Mouse (Mus musculus) megakaryocyte-erythroid progenitor cell, adult 5-6 weeks (primary cell): ENCODE results near the gene Casq2. TPM values are rescaled to one million over a fixed set of nuclear protein-coding genes. Genes with fewer than 3 reads are reported as not detected.

ENCODE experiments used
- ATAC-seq: replicated peaks from 2 replicates; pipeline ENCODE4 v1.8.0; 2016; ENCODE audit warnings: mild to moderate bottlenecking, inconsistent platforms; ENCODE audit not compliant: severe bottlenecking, poor library complexity, low FRiP score, low TSS enrichment
- total RNA-seq, 2 experiments: library from RNA; stranded (forward) in 1 of 2; stranded (reverse) in 1 of 2; fragments of 200-1000, 215-1000 nt in 1 of 2; fragments of >200 nt in 1 of 2; fragmentation: Nextera tagmentation in 1 of 2; gene quantifications; 2 replicates each; pipeline ENCODE4 v1.2.3; 2014 to 2017

Casq2 gene
- total RNA-seq (2014; fragmentation: Nextera tagmentation) (not detected in 2 replicates), total RNA-seq (2017) (not detected in 2 replicates)

- no peak for ATAC-seq
Observed at GRCm38 (mm10) chr3:102086283-102086682, at the start of gene Casq2. TSS of gene Casq2 (plus strand) at chr3:102086415.

GRCm38 (mm10) chr3:102037806-102038205 lies 48.4 kb upstream of the Casq2 start:
- no peak for ATAC-seq

DNA sequence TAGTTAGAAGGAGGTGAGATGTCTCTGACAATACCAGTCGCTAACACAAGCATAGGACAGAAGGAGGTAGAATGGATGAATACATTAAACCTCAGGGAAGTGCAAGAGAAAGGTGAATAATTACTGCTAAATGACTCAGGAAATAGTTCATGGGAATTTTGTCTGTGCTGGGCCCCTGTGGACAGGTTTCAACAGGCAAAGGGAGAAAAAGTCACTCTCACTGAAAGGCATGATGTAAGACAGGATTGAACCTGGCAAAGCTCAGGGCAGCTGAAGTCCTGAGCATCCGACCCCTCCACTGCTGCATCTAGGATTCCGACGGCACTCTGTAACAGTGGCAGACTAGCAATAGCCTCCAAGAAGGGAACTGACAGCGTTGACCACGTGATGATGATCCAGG lies 47.6 kb upstream of the Casq2 start:
- ATAC-seq: no peak

DNA sequence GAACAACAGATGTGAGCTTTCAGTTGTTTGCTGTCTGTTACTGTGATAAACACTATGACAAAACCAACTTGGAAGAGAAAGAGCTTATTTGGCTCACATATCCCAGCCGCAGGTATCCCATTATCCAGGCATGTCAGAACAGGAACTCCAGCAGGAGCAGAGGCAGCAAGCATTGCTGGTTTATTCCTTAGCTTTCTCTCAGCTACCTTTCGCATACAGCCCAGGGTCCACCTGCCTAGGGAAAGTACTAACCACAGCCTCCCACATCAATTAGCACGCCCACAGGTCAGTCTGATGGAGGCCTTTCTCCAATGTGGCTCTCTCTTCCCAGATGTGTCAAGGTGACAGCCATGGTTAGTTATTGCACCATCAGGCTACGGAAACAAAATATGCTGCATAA lies 44.6 kb upstream of the Casq2 start:
- no peak for ATAC-seq

DNA sequence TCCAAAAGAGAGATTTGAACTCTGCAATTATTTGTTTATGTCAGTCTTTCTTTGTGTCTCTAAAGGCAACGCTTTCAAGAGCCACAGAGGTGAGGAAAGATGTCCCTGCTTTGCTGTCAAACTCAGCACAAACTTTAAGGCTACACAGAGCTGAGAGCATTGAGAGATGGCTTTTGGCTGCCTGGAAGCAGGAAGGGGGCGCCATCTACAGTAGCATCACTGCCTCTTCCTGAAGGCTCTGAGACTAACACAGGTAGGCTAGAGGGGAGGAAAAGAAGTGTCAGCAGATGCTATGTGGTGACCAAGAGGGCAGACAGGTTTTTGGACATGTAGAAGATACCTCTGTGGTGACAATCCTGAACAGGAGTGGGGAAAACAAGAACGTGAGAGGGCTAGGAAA lies 41.1 kb upstream of the Casq2 start:
- ATAC-seq: no peak

DNA sequence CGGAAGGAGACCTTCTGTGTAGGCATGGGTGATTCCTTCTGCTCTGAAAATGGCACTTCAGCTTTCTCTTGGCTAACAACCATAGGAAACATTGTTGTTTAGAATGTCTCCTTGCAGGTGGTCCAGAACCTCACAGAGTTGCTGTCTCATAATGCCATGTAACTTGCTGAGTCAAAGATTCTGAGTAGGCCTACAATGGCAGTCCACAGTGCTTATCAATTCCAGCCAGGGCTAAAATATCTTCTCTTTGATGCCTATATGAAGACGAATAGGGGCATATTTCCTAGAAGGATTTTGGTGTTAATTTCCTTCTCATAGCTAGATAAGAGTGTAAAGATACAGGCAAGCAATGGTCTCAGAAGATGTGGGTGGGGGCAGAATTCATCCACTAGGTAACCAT lies 38.7 kb upstream of the Casq2 start:
- ATAC-seq: no peak

DNA sequence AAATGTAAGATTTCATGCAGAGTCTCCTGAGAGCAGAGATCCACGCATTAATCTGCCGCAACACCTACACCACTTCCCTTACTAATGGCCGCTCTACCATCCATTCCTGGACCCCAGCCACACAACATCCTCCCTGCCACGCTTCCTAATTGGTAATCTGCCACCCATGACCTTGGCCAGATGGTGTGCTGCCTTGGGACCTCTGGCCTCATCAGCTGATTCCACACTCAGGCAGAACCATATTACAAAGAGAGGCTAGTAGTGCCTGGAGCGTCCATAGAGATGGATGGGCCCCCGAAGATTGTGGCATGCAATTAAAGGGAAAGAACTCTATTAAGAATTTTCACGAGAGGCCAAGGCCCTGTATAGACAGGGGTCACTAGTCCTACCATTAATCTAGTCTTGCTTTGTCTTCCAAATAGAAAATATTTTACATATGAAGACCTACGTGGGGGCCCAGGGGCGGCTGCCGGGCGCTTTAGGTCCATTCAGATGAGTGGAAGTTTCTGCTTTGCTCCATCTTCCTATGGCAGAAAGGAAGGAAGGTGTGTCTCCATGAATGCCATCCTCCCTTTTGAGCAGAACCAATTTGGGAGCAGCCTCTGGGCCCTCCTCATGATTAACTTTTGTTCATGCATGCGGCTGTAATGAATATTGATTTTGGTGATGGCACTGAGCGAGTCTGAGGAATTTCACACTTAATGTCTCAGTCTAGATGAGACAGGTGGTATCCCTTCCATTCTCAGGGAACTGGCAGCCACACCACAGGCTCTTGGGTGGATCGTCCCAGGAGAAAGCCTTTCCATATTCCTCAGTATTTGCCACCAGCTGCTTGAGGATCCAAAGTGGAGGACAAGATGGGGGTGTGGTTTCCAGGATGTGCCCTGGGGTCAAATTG lies 36.8 kb upstream of the Casq2 start:
- ATAC-seq: no peak

- ATAC-seq: no peak
Observed at GRCm38 (mm10) chr3:102052036-102052435, 34.2 kb upstream of the Casq2 start.

DNA sequence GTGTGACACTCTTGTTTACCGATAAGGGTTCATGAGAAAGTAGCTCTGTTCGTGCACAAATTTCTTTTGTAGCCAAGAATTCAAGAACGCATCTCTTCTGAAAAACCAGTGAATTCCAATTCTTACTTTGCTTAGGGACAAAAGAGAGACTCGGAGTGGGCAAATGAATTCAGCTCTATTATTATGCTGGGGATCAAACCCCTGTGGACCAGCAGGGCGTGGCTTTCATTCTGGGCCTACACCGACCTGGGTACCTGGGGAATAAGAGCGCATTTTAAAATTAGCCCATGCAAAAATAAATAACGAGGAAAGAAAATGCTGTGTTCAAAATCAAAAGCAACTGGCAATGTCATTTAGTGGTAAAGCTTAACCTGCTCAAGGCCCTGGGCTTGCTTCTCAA lies 32.9 kb upstream of the Casq2 start:
- ATAC-seq: no peak

GRCm38 (mm10) chr3:102055878-102056277 lies 30.3 kb upstream of the Casq2 start:
- no peak for ATAC-seq

- ATAC-seq: no peak
Observed at GRCm38 (mm10) chr3:102060065-102060464, 26.1 kb upstream of the Casq2 start.

- ATAC-seq: peak; percentile 30; the same call in 1 of the 2 replicates
Observed at GRCm38 (mm10) chr3:102061923-102062670, 24.1 kb upstream of the Casq2 start.

DNA sequence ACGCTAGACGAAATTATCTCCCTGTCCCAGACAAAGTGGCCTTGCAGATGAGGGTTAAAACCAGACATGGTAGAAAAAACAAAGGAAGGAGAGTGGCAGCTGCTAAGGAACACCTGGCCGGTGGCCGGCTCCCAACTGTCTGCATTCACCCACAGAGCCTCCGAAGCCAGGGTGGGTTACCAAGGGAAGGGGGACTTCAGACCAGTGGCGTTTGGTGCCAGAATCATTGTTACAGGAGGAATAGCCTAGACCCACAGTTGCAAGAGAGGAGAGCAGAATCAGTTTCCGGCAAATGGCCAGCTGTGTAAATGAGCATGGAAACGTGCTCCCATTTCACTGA lies 23.6 kb upstream of the Casq2 start:
- ATAC-seq: no peak

DNA sequence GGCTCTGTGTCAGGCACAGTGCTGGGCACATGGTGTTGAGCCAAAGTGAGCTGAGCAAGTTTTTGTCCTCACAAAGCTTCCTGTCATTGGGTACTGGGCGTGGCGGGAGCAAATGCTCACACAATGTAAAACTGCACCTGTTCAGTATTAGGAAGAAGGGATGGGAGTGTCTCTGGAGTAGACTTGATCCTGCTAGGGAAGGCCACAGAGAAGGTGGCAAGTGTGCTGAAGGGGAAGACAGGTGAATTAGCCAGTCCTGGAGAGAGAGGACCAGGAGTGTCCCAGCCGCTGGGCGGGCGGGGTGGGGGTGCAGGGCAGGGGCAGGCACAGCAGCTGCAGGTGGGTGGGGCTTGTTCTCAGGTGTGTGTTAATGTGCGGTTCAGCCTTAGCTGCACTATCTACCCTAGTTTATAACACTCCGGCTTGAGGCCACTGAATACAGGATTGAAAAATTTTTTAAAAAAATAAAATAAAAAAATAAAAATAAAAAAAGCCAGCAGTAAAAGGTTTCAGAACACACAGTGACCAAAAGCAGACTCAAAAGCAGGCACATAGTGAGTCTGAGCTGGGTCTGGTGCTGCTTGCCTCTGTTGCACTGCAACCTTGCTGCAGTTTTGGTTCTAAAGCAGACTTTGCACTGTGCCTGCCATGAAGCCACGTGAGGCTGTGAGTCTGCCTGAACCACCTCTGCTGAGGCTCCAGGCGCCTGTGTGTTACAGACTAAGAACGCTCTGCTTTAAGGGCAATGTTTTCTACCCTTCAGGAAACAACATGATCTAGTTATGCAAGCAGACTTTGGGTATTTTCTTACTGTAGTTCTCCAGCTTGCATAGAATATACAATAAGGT lies 22.7 kb upstream of the Casq2 start:
- ATAC-seq: no peak

DNA sequence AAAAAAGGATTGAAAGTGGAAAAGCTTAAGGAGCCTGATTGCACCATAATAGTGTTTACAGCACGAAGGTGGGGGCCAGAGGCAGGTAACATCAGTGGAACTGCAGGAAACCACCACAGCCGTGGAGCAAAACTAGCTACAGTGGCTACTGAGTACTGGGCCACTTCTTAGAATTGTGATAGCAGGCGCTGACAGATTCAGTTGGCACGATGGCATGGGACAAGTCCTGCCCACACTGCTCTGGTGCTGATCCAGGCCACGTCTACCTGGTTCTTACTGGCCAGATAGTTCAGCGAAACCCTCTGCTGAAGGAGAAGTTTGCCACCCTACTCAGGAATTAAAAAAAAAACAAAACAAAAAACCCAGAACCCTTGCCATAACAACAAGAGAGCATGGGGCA lies 21.6 kb upstream of the Casq2 start:
- ATAC-seq: no peak

- ATAC-seq: no peak
Observed at GRCm38 (mm10) chr3:102067306-102067705, 18.9 kb upstream of the Casq2 start.

GRCm38 (mm10) chr3:102067861-102068260 lies 18.4 kb upstream of the Casq2 start:
- ATAC-seq: no peak

DNA sequence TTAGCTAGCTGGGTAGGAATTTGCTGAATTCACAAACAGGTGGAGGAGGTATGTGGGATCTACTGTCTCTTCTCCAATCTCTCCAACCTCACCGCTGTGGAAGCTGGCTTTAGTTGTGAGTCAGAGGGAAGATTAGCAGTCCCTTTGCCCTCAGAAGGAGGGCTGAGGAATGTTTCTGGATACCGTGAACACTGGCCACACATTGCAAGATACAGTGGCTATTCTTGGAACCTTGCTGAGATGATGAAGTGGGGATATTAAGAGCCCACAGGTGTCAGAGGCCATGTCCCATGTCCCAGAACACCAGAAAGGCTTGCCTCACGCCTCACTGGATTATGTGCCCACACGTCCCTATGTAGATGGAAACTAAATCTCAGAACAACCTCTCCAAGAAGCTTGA lies 17.0 kb upstream of the Casq2 start:
- no peak for ATAC-seq

DNA sequence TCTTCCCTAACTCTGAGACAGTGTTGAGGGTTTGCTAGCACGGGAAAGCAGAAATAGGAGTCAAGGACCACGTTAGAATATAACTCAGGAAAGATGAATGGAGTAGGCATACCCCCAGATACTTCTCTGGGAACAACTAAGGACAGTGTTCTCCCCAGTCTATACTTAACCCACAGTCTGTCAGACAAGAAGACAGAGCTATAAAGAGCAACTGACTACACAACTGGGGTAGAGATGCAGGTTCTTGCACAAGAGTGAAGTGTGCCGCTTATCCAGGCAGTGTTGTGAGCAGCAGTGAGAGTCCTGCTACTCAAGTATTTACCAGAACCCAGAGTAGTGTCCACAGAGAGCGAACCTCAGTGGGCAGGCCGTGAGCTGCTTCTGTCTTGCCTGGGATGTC lies 16.5 kb upstream of the Casq2 start:
- no peak for ATAC-seq

GRCm38 (mm10) chr3:102070360-102070759 lies 15.9 kb upstream of the Casq2 start:
- ATAC-seq: no peak
